Mouse (Mus musculus) embryonic facial prominence, embryonic 12.5 days (tissue): ENCODE measurements around the gene Bglap3. TPM values are rescaled to one million over a fixed set of nuclear protein-coding genes. Genes with fewer than 3 reads are reported as not detected.
"Not testable (repeated sequence)": the region's sequence is repeated elsewhere in the genome, so short reads cannot be mapped to it uniquely, and the experiment has no call there.

Source experiments
- ATAC-seq: fragments of 200-750 bp; cut with Nextera tagmentation; 2 replicates; pipeline ENCODE4 v1.8.0; 2017; ENCODE audit not compliant: insufficient number of reproducible peaks, insufficient read depth, low FRiP score, low TSS enrichment
- H3K27ac ChIP-seq: fragments of 300-500 bp; sonication (generic); 2 replicates; pipeline ENCODE4 v1.5.1; 2016; ENCODE audit warnings: mild to moderate bottlenecking
- H3K27me3 ChIP-seq: fragments of 300-500 bp; sonication (generic); 2 replicates; pipeline ENCODE4 v1.6.1; 2016; ENCODE audit warnings: mild to moderate bottlenecking, moderate library complexity
- H3K36me3 ChIP-seq: fragments of 300-500 bp; sonication (generic); 2 replicates; pipeline ENCODE4 v1.6.1; 2016; ENCODE audit warnings: mild to moderate bottlenecking
- H3K4me1 ChIP-seq: fragments of 300-500 bp; sonication (generic); 2 replicates; pipeline ENCODE4 v1.6.1; 2016
- H3K4me2 ChIP-seq: fragments of 300-500 bp; sonication (generic); replicated peaks from 2 replicates; pipeline ENCODE4 v1.6.1; 2016; ENCODE audit warnings: mild to moderate bottlenecking, moderate library complexity
- H3K4me3 ChIP-seq: fragments of 300-500 bp; sonication (generic); 2 replicates; pipeline ENCODE4 v1.5.1; 2016; ENCODE audit warnings: mild to moderate bottlenecking
- H3K9ac ChIP-seq: fragments of 300-500 bp; sonication (generic); 2 replicates; pipeline ENCODE4 v1.6.1; 2016; ENCODE audit warnings: mild to moderate bottlenecking, moderate library complexity
- H3K9me3 ChIP-seq: fragments of 300-500 bp; sonication (generic); 2 replicates; pipeline ENCODE4 v1.6.1; 2016; ENCODE audit warnings: mild to moderate bottlenecking, moderate library complexity
- WGBS: fragments of 180-500 bp; shearing (Covaris S2); methylation state at CpG from one replicate; pipeline ENCODE4 v1.1.7; 2016; 5-methylcytosine and 5-hydroxymethylcytosine counted together
- polyA plus RNA-seq: library from polyadenylated mRNA; unstranded; fragments of >200 nt; fragmentation: Nextera tagmentation; extraction: Ambion mirVana; gene quantifications from 2 replicates; pipeline ENCODE4 v1.2.1, GENCODE M21; 2016

Gene Bglap3
- polyA plus RNA-seq = 0.17 TPM in 1 of 2 replicates, not detected in the other

DNA sequence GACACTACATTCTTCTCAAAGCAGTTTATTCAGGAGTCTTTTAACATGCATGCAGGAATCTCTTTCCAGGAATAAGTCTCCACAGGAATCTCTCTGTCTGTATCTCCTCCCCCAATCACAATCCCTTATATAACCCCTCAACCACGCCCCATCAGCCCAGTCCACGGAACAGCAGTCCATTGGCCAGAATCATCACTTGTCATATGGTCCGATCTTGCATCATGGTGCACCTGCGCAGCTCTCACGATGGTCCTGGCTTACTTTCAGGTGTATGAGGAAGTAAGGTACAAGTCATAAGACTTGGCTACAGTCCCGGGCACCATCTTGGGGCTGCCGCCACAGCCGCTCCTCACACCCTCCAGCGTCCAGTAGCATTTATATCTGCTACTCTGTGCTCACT is at the start of gene Bglap3:
TSS of gene Bglap3 (minus strand) at position 101 of the 400 bp plus-strand sequence.
- H3K27ac ChIP-seq = not testable (repeated sequence)

DNA sequence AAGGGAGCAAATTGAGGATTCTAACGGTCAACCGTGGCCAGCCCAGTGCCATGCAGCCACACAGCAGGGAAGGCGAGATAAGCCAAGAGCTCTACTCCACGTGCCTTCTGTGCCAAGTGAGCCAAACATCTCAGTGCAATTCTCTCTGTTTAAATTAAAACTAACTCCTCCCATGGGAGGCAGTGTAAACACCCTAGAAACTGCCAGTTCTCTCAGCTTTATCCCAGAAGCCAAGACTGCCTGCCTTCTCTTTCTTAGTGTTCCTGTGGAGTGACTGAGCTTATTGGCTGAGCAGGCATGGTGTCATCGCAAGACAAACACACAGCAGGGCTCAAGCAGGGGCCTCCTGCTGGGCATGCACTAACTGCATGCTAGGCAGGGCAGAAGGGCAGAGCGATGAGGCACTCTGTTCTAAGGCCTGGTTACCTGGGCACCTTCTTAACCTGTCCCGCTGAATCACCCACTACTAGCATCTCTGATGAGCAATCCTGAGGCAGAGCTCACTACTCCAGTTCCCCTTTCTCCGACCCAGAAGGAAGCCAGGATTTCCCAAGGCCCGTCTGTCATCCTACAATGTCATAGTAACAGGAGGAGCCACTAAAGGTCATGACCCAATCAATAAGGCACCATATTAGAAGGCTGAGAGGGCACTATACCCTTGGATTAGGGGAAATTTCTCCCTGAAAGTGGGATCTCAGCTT is 49.6 kb upstream of the Bglap3 start:
- ATAC-seq = no peak
- Histone ChIP-seq H3K27me3 (no peaks in the 10 kb centered on the region), H3K27ac (no peak overlapping the region), H3K9ac (no peak overlapping the region), H3K4me3 (no peak overlapping the region), H3K9me3 (no peaks in the 10 kb centered on the region), H3K4me2 (no peak overlapping the region), H3K36me3 (peaks cover 40% of the 10 kb centered on the region), H3K4me1 (peaks cover 11% of the 10 kb centered on the region)
- 45% methylated on average over 9 of the region's 9 CpGs for WGBS

More for the DNA sequence above, at the start of gene Bglap3:
- not testable (repeated sequence) for H3K4me3 ChIP-seq, H3K9me3 ChIP-seq, H3K27me3 ChIP-seq, H3K36me3 ChIP-seq, H3K4me1 ChIP-seq, ATAC-seq, H3K4me2 ChIP-seq, H3K9ac ChIP-seq
- WGBS = 91% methylated on average over 9 of the region's 9 CpGs

- Histone ChIP-seq H3K27ac (no peak overlapping the region), H3K9ac (no peak overlapping the region), H3K4me1 (peaks cover 11% of the 10 kb centered on the region), H3K36me3 (peaks cover 52% of the 10 kb centered on the region), H3K27me3 (no peaks in the 10 kb centered on the region), H3K4me3 (no peak overlapping the region), H3K4me2 (no peak overlapping the region), H3K9me3 (no peaks in the 10 kb centered on the region)
- ATAC-seq = no peak
- WGBS = 91% methylated on average over 19 of the region's 19 CpGs
These were observed 48.2 kb upstream of the Bglap3 start for GRCm38 (mm10) chr3:88420771-88421170.

DNA sequence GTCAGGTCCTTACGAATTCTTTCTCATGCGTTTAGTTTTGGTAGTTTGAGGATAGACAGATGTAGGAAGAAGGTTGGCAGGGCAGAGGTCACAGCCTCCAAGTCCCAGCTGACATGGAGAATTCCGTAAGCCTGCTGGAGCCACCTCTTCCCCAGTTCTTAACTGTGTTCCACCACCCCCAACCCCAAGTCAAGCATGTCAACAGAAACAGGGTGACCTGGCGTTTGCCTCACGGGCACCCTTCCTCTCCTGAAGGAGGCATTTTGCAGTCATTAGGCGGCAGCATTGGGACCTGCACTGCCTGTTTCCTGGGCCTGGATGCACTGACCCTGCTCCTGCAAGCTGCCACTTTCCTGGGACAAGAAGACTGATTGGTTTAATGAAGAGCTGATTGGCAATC is 45.5 kb upstream of the Bglap3 start:
- Histone ChIP-seq H3K9ac (no peak overlapping the region), H3K36me3 (peaks cover 78% of the 10 kb centered on the region), H3K9me3 (no peaks in the 10 kb centered on the region), H3K4me3 (no peak overlapping the region), H3K4me2 (no peak overlapping the region), H3K27me3 (no peaks in the 10 kb centered on the region), H3K4me1 (no peaks in the 10 kb centered on the region; the same call in 1 of the 2 replicates), H3K27ac (no peak overlapping the region)
- no peak for ATAC-seq
- 83% methylated on average over 6 of the region's 6 CpGs for WGBS

GRCm38 (mm10) chr3:88415668-88416067 is 43.1 kb upstream of the Bglap3 start:
- H3K27me3 ChIP-seq = no peaks in the 10 kb centered on the region
- H3K27ac ChIP-seq = no peak overlapping the region
- no peaks in the 10 kb centered on the region for H3K4me1 ChIP-seq
- H3K4me2 ChIP-seq = no peak overlapping the region
- H3K9ac ChIP-seq = no peak overlapping the region
- no peaks in the 10 kb centered on the region for H3K9me3 ChIP-seq
- WGBS = 83% methylated on average over 4 of the region's 4 CpGs
- peaks cover 86% of the 10 kb centered on the region for H3K36me3 ChIP-seq
- ATAC-seq = no peak
- H3K4me3 ChIP-seq = no peak overlapping the region

DNA sequence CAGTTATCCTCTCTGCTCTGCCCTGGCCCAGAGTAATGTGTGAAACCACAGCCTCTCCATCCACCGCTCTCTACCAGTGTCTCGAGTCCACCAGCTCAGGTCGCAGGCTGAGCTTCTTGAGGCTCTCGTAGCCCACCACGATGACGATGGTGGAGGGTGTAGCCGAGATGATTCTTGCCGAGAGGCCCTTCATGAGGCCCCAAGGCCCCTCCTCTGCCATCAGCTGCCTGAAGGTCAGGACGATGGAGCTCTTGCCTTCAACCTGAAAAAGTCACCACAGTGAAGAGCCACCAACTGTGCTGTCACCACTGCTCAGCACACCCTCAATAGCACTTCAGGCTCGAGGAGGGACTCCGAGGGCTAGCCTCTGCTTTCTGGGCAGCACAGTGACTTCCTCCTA is 40.1 kb upstream of the Bglap3 start:
- Histone ChIP-seq H3K4me2 (no peak overlapping the region), H3K9ac (no peak overlapping the region), H3K27me3 (no peaks in the 10 kb centered on the region), H3K27ac (no peak overlapping the region), H3K4me3 (no peak overlapping the region), H3K9me3 (no peaks in the 10 kb centered on the region), H3K4me1 (peaks cover 11% of the 10 kb centered on the region), H3K36me3 (peaks cover 56% of the 10 kb centered on the region)
- WGBS = 89% methylated on average over 11 of the region's 11 CpGs
- ATAC-seq = no peak

GRCm38 (mm10) chr3:88411681-88412080 is 39.1 kb upstream of the Bglap3 start:
- no peaks in the 10 kb centered on the region for H3K27me3 ChIP-seq
- no peak overlapping the region for H3K27ac ChIP-seq
- 86% methylated on average over 4 of the region's 4 CpGs for WGBS
- no peak overlapping the region for H3K9ac ChIP-seq
- no peak overlapping the region for H3K4me2 ChIP-seq
- peaks cover 51% of the 10 kb centered on the region for H3K36me3 ChIP-seq
- H3K4me1 ChIP-seq = peaks cover 11% of the 10 kb centered on the region
- ATAC-seq = no peak
- no peaks in the 10 kb centered on the region for H3K9me3 ChIP-seq
- no peak overlapping the region for H3K4me3 ChIP-seq

- no peaks in the 10 kb centered on the region for H3K9me3 ChIP-seq
- peaks cover 40% of the 10 kb centered on the region for H3K36me3 ChIP-seq
- peaks cover 11% of the 10 kb centered on the region for H3K4me1 ChIP-seq
- no peak for ATAC-seq
- H3K27ac ChIP-seq = peak overlapping the region; percentile 94; the same call in 1 of the 2 replicates
- peak overlapping the region; percentile 62 for H3K4me3 ChIP-seq
- no peaks in the 10 kb centered on the region for H3K27me3 ChIP-seq
- H3K4me2 ChIP-seq = peak overlapping the region; percentile 66
- 30% methylated on average over 7 of the region's 7 CpGs for WGBS
- peak overlapping the region; percentile 89; the same call in 1 of the 2 replicates for H3K9ac ChIP-seq
These were observed 38.1 kb upstream of the Bglap3 start for GRCm38 (mm10) chr3:88410645-88411031.

GRCm38 (mm10) chr3:88409741-88410644 is 37.5 kb upstream of the Bglap3 start, which contains the start of gene Pmf1:
Gene Pmf1, minus strand, starts transcription at chr3:88410331.
- ATAC-seq = peak; percentile 86
- no peaks in the 10 kb centered on the region for H3K9me3 ChIP-seq
- WGBS = under 1% methylated on average over 54 of the region's 54 CpGs

GRCm38 (mm10) chr3:88408953-88409352 is 36.4 kb upstream of the Bglap3 start:
- no peaks in the 10 kb centered on the region for H3K9me3 ChIP-seq
- peak overlapping the region; percentile 62 for H3K4me3 ChIP-seq
- H3K27ac ChIP-seq = no peak overlapping the region
- H3K9ac ChIP-seq = peak overlapping the region; percentile 89
- ATAC-seq = no peak
- 69% methylated on average over 5 of the region's 5 CpGs for WGBS
- no peaks in the 10 kb centered on the region for H3K27me3 ChIP-seq
- peaks cover 11% of the 10 kb centered on the region for H3K4me1 ChIP-seq
- H3K36me3 ChIP-seq = peaks cover 26% of the 10 kb centered on the region
- peak overlapping the region; percentile 66 for H3K4me2 ChIP-seq

More at GRCm38 (mm10) chr3:88409741-88410644, 37.5 kb upstream of the Bglap3 start, which contains the start of gene Pmf1:
- H3K27me3 ChIP-seq = no peaks in the 10 kb centered on the region
- H3K4me1 ChIP-seq = peaks cover 11% of the 10 kb centered on the region
- H3K36me3 ChIP-seq = peaks cover 34% of the 10 kb centered on the region
- H3K4me3 ChIP-seq = peak within 1 kb of the TSS; percentile 62
- peak within 1 kb of the TSS; percentile 94 for H3K27ac ChIP-seq
- peak within 1 kb of the TSS; percentile 66 for H3K4me2 ChIP-seq
- H3K9ac ChIP-seq = peak within 1 kb of the TSS; percentile 89

- Histone ChIP-seq H3K27me3 (no peaks in the 10 kb centered on the region), H3K27ac (no peak overlapping the region), H3K4me3 (no peak overlapping the region), H3K4me1 (peaks cover 11% of the 10 kb centered on the region), H3K36me3 (peaks cover 21% of the 10 kb centered on the region), H3K9ac (no peak overlapping the region), H3K4me2 (no peak overlapping the region), H3K9me3 (no peaks in the 10 kb centered on the region)
- ATAC-seq = no peak
- WGBS = 48% methylated on average over 7 of the region's 7 CpGs
These were observed 35.0 kb upstream of the Bglap3 start for GRCm38 (mm10) chr3:88407529-88407928.
